Mouse (Mus musculus) heart, postnatal 0 days (tissue): ENCODE results near the gene Gm6020. TPM values are rescaled to one million over a fixed set of nuclear protein-coding genes. Genes with fewer than 3 reads are reported as not detected.
A peak's percentile ranks its signal among the peaks of the same experiment; 100 is the strongest.
"Not testable (repeated sequence)": the region's sequence is repeated elsewhere in the genome, so short reads cannot be mapped to it uniquely, and the experiment has no call there.

Experiments used
- ATAC-seq: fragments of 200-750 bp; cut with Nextera tagmentation; 2 replicates; pipeline ENCODE4 v1.8.0; 2017; ENCODE audit warnings: low read depth, moderate number of reproducible peaks, moderate library complexity; ENCODE audit not compliant: insufficient read depth
- DNase-seq: peaks from one replicate; pipeline ENCODE4 v3.0.0-alpha.2; 2016; ENCODE audit warnings: low spot score
- H3K27ac ChIP-seq: fragments of 300-500 bp; sonication (generic); 2 replicates; pipeline ENCODE4 v1.5.1; 2014; ENCODE audit warnings: low read depth, mild to moderate bottlenecking
- H3K27me3 ChIP-seq: fragments of 300-500 bp; sonication (generic); 2 replicates; pipeline ENCODE4 v1.6.1; 2014; ENCODE audit warnings: low read length, mixed read lengths; ENCODE audit not compliant: control insufficient read depth, insufficient read depth
- H3K36me3 ChIP-seq: fragments of 300-500 bp; sonication (generic); replicated peaks from 2 replicates; pipeline ENCODE4 v1.6.1; 2014; ENCODE audit warnings: low read length, mixed read lengths; ENCODE audit not compliant: control insufficient read depth, insufficient read depth
- H3K4me1 ChIP-seq: fragments of 300-500 bp; sonication (generic); 2 replicates; pipeline ENCODE4 v1.6.1; 2014; ENCODE audit warnings: antibody characterized with exemption; ENCODE audit not compliant: control insufficient read depth, insufficient read depth
- H3K4me2 ChIP-seq: fragments of 300-500 bp; sonication (generic); 2 replicates; pipeline ENCODE4 v1.6.1; 2014; ENCODE audit warnings: low read depth, mild to moderate bottlenecking, low read length, moderate library complexity
- H3K4me3 ChIP-seq: fragments of 300-500 bp; sonication (generic); 2 replicates; pipeline ENCODE4 v1.5.1; 2014; ENCODE audit warnings: low read depth, low read length
- H3K9ac ChIP-seq: fragments of 300-500 bp; sonication (generic); replicated peaks from 2 replicates; pipeline ENCODE4 v1.6.1; 2014; ENCODE audit warnings: low read depth, low read length, mixed read lengths
- H3K9me3 ChIP-seq: fragments of 300-500 bp; sonication (generic); replicated peaks from 2 replicates; pipeline ENCODE4 v1.6.1; 2016; ENCODE audit warnings: low read length; ENCODE audit not compliant: control insufficient read depth
- CTCF ChIP-seq: IDR thresholded peaks from 2 replicates; pipeline ENCODE4 v1.5.1; 2016; ENCODE audit warnings: antibody characterized with exemption, control low read depth, low read depth
- EP300 ChIP-seq: IDR thresholded peaks from 2 replicates; pipeline ENCODE4 v1.6.1; 2016; ENCODE audit warnings: antibody characterized with exemption, low read depth
- WGBS: fragments of 180-500 bp; shearing (Covaris S2); extraction: QIAGEN DNeasy Blood & Tissue Kit; methylation state at CpG from one replicate; pipeline ENCODE4 v1.1.7; 2014; 5-methylcytosine and 5-hydroxymethylcytosine counted together
- polyA plus RNA-seq: library from polyadenylated mRNA; unstranded; fragments of >200 nt; fragmentation: Nextera tagmentation; extraction: Ambion mirVana; gene quantifications from 2 replicates; pipeline ENCODE4 v1.2.1, GENCODE M21; 2015
- total RNA-seq: library from RNA; depleted of rRNA; stranded (reverse); fragments of >200 nt; gene quantifications from 2 replicates; pipeline ENCODE4 v1.2.3, GENCODE M21; 2014; ENCODE audit warnings: low replicate concordance

Gene Gm6020
- total and polyA plus RNA-seq, 2 experiments from 2014 or later, result not detected

- H3K27me3 ChIP-seq, result no peaks in the 10 kb centered on the region
- peak overlapping the region; percentile 77 for H3K4me2 ChIP-seq
- H3K9me3 ChIP-seq, result no peaks in the 10 kb centered on the region
- DNase-seq (no peak), ATAC-seq (peak; percentile 49; the same call in 1 of the 2 replicates)
- 4% methylated on average over 27 of the region's 27 CpGs for WGBS
- no peak for TF ChIP-seq CTCF
- TF ChIP-seq EP300, result no peak
- H3K36me3 ChIP-seq, result no peaks in the 10 kb centered on the region
- H3K27ac ChIP-seq, result no peak overlapping the region
- peak overlapping the region; percentile 43; the same call in 1 of the 2 replicates for H3K9ac ChIP-seq
- H3K4me3 ChIP-seq, result peak overlapping the region; percentile 49
- peaks cover 2% of the 10 kb centered on the region; the same call in 1 of the 2 replicates for H3K4me1 ChIP-seq
Observed at GRCm38 (mm10) chr19:61151701-61152420, 31.8 kb upstream of the Gm6020 start.

DNA sequence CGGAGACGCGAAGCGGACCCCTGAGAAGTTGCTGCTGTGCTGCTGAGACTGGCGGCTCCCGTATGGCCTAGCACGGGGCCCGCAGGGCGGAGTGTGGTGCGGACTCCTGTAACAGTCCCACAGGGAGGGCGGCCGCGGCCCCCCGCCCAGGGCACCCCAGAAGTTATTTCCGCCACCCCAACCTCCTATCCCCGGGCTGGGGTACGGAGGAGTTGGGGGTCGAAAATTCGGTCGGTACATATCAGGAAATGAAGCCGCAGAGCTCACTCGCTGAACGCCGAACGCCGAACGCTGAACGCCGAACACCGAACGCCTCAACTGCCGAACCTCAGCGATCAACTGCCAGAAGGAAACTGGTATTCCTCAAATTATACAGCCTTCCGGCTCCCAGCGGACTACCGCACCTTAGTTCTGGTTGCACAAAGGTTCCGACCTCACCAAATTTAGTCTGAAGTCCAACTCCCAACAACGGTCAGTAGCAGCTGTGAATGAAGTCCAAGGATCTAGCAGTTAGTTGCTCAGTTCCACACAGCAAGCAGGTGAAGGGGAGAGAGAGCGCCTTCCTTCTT is 7.8 kb upstream of the Gm6020 start, which contains the start of gene Gm7102:
Gene Gm7102, minus strand, starts transcription at position 554 of the 569 bp plus-strand sequence.
- Histone ChIP-seq H3K9ac (0 out of 2 replicates have a peak within 1 kb of the TSS, but pooled peaks have one; percentile 6), H3K4me1 (no peaks in the 10 kb centered on the region), H3K4me2 (peak within 1 kb of the TSS; percentile 70), H3K36me3 (no peaks in the 10 kb centered on the region), H3K4me3 (peak within 1 kb of the TSS; percentile 46), H3K9me3 (no peaks in the 10 kb centered on the region), H3K27ac (no peak within 1 kb of the TSS), H3K27me3 (no peaks in the 10 kb centered on the region)
- no peak for TF ChIP-seq CTCF
- TF ChIP-seq EP300, result no peak
- DNase-seq, result no peak
- 16% methylated on average over 39 of the region's 39 CpGs for WGBS
- no peak for ATAC-seq

GRCm38 (mm10) chr19:61199316-61199715 is 15.6 kb downstream of the Gm6020 start:
- H3K9me3 ChIP-seq, result no peaks in the 10 kb centered on the region

GRCm38 (mm10) chr19:61199836-61200235 is 16.1 kb downstream of the Gm6020 start:
- peak; percentile 22 for DNase-seq
- ATAC-seq, result no peak
- no peaks in the 10 kb centered on the region for H3K27me3 ChIP-seq
- no peak overlapping the region for H3K27ac ChIP-seq
- no peaks in the 10 kb centered on the region for H3K4me1 ChIP-seq
- no peaks in the 10 kb centered on the region for H3K36me3 ChIP-seq
- WGBS, result 12% methylated on average over 10 of the region's 10 CpGs
- H3K9ac ChIP-seq, result no peak overlapping the region
- H3K4me3 ChIP-seq, result no peak overlapping the region
- H3K4me2 ChIP-seq, result no peak overlapping the region
- no peaks in the 10 kb centered on the region for H3K9me3 ChIP-seq
- TF ChIP-seq EP300 (no peak), CTCF (no peak)

More at GRCm38 (mm10) chr19:61199316-61199715, 15.6 kb downstream of the Gm6020 start:
- no peak for ATAC-seq
- H3K4me1 ChIP-seq, result no peaks in the 10 kb centered on the region
- H3K27ac ChIP-seq, result no peak overlapping the region
- H3K27me3 ChIP-seq, result no peaks in the 10 kb centered on the region
- 11% methylated on average over 13 of the region's 13 CpGs for WGBS
- no peak overlapping the region for H3K4me3 ChIP-seq
- no peaks in the 10 kb centered on the region for H3K36me3 ChIP-seq
- TF ChIP-seq EP300 (no peak), CTCF (no peak)
- H3K9ac ChIP-seq, result no peak overlapping the region
- peak; percentile 91 for DNase-seq
- no peak overlapping the region for H3K4me2 ChIP-seq

- H3K27me3 ChIP-seq, H3K4me2 ChIP-seq, H3K27ac ChIP-seq, H3K9ac ChIP-seq, H3K36me3 ChIP-seq, H3K4me3 ChIP-seq, ATAC-seq, H3K9me3 ChIP-seq, DNase-seq, H3K4me1 ChIP-seq: not testable (repeated sequence)
- WGBS, result 33% methylated on average over 6 of the region's 6 CpGs
Observed at GRCm38 (mm10) chr19:61207506-61207905, 23.8 kb downstream of the Gm6020 start.
